Mouse (Mus musculus) thymus, postnatal 0 days (tissue): ENCODE results near the gene Gm8251. TPM values are rescaled to one million over a fixed set of nuclear protein-coding genes. Genes with fewer than 3 reads are reported as not detected.
A peak's percentile ranks its signal among the peaks of the same experiment; 100 is the strongest.
"Not testable (repeated sequence)": the region's sequence is repeated elsewhere in the genome, so short reads cannot be mapped to it uniquely, and the experiment has no call there.

ENCODE experiments used
- DNase-seq: peaks from one replicate; pipeline ENCODE4 v3.0.0-alpha.2; 2015; ENCODE audit warnings: low spot score
- polyA plus RNA-seq: library from polyadenylated mRNA; unstranded; fragments of >200 nt; fragmentation: Nextera tagmentation; extraction: Ambion mirVana; gene quantifications from 2 replicates; pipeline ENCODE4 v1.2.1, GENCODE M21; 2015

Gene Gm8251
- 0.17 and 0.20 TPM in 2 replicates for polyA plus RNA-seq

- no peak for DNase-seq
Observed at GRCm38 (mm10) chr1:44061836-44062235, at the start of gene Gm8251. Gm8251 (minus strand) TSS chr1:44061936.

GRCm38 (mm10) chr1:44102939-44103338 is 41.2 kb upstream of the Gm8251 start:
- DNase-seq = peak; percentile 4

GRCm38 (mm10) chr1:44102259-44102717 is 40.6 kb upstream of the Gm8251 start, which contains the start of gene Tex30:
Tex30 (minus strand) TSS chr1:44102441.
- peak; percentile 97 for DNase-seq

- DNase-seq = peak; percentile 79
Observed at GRCm38 (mm10) chr1:44101448-44102225, 39.9 kb upstream of the Gm8251 start.

- DNase-seq = peak; percentile 76
Observed at GRCm38 (mm10) chr1:44064625-44065024, 2.9 kb upstream of the Gm8251 start.

- no peak for DNase-seq
Observed at GRCm38 (mm10) chr1:44063439-44063838, 1.7 kb upstream of the Gm8251 start.

GRCm38 (mm10) chr1:44057805-44058204 is 3.9 kb downstream of the Gm8251 start:
- no peak for DNase-seq

GRCm38 (mm10) chr1:44046556-44046955 is 15.2 kb downstream of the Gm8251 start:
- DNase-seq = no peak

- not testable (repeated sequence) for DNase-seq
Observed at GRCm38 (mm10) chr1:44045689-44046088, 16.0 kb downstream of the Gm8251 start.

GRCm38 (mm10) chr1:44042555-44042915 is 19.2 kb downstream of the Gm8251 start:
- DNase-seq = no peak

- DNase-seq = peak; percentile 73
Observed at GRCm38 (mm10) chr1:44041797-44042554, 19.8 kb downstream of the Gm8251 start.

- DNase-seq = no peak
Observed at GRCm38 (mm10) chr1:44032948-44033347, 28.8 kb downstream of the Gm8251 start.

- no peak for DNase-seq
Observed at GRCm38 (mm10) chr1:44032213-44032612, 29.5 kb downstream of the Gm8251 start.

- no peak for DNase-seq
Observed at GRCm38 (mm10) chr1:44027651-44028050, 34.1 kb downstream of the Gm8251 start.

- no peak for DNase-seq
Observed at GRCm38 (mm10) chr1:44022656-44023055, 39.1 kb downstream of the Gm8251 start.

GRCm38 (mm10) chr1:44019934-44020333 is 41.8 kb downstream of the Gm8251 start, which contains the start of gene Mettl21c:
Mettl21c (minus strand) TSS chr1:44020034.
- no peak for DNase-seq

GRCm38 (mm10) chr1:44015556-44015955 is 46.2 kb downstream of the Gm8251 start:
- DNase-seq = no peak

Other genes starting within 250 kb of the Gm8251 start
- gene Uxs1, start 234.1 kb downstream of the Gm8251 start, polyA plus RNA-seq = 23.5 and 25.3 TPM in 2 replicates
- 55.2 and 55.3 TPM in 2 replicates for gene Tpp2, start 128.3 kb downstream of the Gm8251 start, polyA plus RNA-seq
- 0.85 and 1.1 TPM in 2 replicates for gene Mettl21c, start 41.9 kb downstream of the Gm8251 start, polyA plus RNA-seq
- gene Tex30, start 40.5 kb upstream of the Gm8251 start, polyA plus RNA-seq = 154 and 161 TPM in 2 replicates
- gene Kdelc1, start 56.9 kb upstream of the Gm8251 start, polyA plus RNA-seq = 25.2 and 29.0 TPM in 2 replicates
- gene Bivm, start 57.0 kb upstream of the Gm8251 start, polyA plus RNA-seq = 10.1 and 10.3 TPM in 2 replicates
- 13.3 TPM in 2 replicates for gene Ercc5, start 85.8 kb upstream of the Gm8251 start, polyA plus RNA-seq
- not detected in 2 replicates for gene Mettl21e, start 157.0 kb upstream of the Gm8251 start, polyA plus RNA-seq